Mouse (Mus musculus) bone marrow macrophage, adult 2 months (primary cell): ENCODE results near the gene Smim14. TPM values are rescaled to one million over a fixed set of nuclear protein-coding genes. Genes with fewer than 3 reads are reported as not detected.

Experiments used
- H3K27ac ChIP-seq: 2 replicates; pipeline ENCODE4 v1.5.1; 2012; ENCODE audit warnings: low read depth, low read length; ENCODE audit not compliant: insufficient read depth
- H3K4me1 ChIP-seq: 2 replicates; pipeline ENCODE4 v1.6.1; 2012; ENCODE audit warnings: low read length; ENCODE audit not compliant: control insufficient read depth, insufficient read depth
- H3K4me3 ChIP-seq: 2 replicates; pipeline ENCODE4 v1.5.1; 2012; ENCODE audit warnings: mild to moderate bottlenecking, low read length, moderate library complexity; ENCODE audit not compliant: insufficient read depth
- CTCF ChIP-seq: IDR thresholded peaks from 2 replicates; pipeline ENCODE4 v1.5.1; 2012; ENCODE audit warnings: low read depth, mild to moderate bottlenecking, low read length, moderate library complexity
- POLR2A ChIP-seq: IDR thresholded peaks from 2 replicates; pipeline ENCODE4 v1.6.1; 2012; ENCODE audit warnings: mild to moderate bottlenecking, low read depth, low read length, borderline replicate concordance
- polyA plus RNA-seq: library from polyadenylated mRNA; stranded (reverse); fragments of >200 nt; gene quantifications from 2 replicates; pipeline ENCODE4 v1.2.4, GENCODE M21; 2012; ENCODE audit not compliant: missing spikeins, insufficient read depth, insufficient read length

The Smim14 gene
- polyA plus RNA-seq, 1 experiment, result 232 TPM

DNA sequence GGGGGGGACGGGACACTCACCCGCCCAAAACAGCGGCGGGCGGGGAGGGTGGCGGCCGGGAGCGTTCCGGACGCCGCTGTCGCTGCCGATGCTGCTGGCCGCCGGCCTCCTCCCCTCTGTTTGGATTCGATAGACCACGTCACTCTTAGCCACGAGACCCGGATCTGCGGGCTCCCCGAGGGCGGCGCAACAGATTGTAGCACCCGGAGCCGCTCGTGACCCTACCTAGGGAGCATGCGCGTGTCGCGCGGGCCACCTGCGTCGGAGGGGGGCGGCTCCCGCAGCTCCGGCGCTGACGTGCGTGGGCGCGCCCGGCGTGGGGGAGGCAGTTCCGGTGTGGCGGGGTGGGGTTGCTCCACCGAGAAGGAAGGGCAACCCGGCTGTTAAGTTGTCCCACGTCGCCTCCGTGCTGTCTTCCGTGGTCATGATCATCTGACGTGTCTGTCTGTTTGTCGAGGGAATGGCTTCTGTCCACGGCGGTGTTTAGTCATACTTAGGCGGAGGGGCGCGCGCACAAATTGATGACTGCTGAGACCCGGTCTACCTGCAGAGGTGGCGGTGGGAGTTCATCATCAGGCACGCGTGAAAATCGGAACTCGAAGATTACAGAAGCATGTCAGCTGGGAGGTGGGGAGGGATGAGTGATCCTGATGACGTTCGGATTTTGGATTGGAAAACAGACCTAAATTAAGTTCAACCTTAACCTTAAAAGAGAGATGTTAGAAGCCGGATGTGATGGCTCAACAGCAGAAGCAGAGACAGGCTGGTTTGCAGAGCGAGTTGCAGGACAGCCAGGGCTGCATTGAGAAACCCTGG lies 44.1 kb downstream of the Smim14 start, which contains the start of gene Gm43552:
Gm43552 (minus strand) TSS at position 118 of the 816 bp plus-strand sequence.
- Histone ChIP-seq H3K4me1 (peaks cover 24% of the 10 kb centered on the region), H3K27ac (peak within 1 kb of the TSS; percentile 76), H3K4me3 (peak within 1 kb of the TSS; percentile 97)
- TF ChIP-seq CTCF (no peak), POLR2A (no peak)

DNA sequence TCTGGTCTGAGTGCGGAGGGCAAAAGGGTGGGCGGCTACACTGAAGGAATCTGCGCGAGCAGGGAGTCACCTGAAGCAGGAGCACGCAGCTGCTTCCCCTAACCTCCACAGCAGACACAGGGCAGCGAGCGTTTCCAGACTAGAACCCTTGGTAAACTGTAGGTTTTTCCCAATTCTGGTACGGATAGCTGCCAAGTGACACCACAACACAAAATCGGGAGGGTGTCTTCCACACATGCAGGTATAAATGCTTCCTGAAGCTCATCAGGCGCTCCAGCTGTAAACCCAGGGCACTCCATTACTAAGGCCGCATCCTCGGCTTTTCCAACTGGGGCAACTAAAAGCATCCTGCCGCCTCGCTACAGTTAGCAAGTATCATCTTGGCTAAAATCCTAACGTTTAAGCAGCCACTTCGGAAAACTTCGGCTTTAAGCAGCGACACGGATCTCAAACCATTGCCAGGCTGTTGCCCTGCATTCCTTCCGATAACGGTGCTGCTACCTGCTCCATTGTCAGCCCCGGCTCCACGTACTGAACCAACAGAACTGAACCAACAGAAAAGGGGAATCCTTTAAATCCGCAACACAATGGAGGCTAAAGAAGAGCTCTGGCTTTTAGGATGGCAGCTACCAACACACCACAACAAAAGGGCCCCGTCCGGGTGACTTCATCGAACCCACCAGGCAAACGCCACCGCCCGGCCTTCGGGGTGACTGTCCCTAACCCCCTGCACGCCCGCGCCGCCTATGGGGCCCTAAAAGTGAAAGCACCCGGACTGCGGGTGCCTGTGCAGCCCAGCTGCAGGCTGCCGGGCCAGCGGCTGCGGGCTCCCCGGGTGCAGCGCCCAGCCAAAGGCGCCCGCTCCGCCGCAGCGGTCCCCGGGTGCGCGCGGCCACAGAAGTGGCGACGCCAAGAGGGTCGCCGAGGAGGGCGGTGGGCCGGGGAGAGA lies 44.9 kb downstream of the Smim14 start:
- TF ChIP-seq POLR2A (no peak), CTCF (peak; percentile 6; the same call in 1 of the 2 replicates)
- peak overlapping the region; percentile 97 for H3K4me3 ChIP-seq
- peak overlapping the region; percentile 76 for H3K27ac ChIP-seq
- peaks cover 31% of the 10 kb centered on the region for H3K4me1 ChIP-seq

DNA sequence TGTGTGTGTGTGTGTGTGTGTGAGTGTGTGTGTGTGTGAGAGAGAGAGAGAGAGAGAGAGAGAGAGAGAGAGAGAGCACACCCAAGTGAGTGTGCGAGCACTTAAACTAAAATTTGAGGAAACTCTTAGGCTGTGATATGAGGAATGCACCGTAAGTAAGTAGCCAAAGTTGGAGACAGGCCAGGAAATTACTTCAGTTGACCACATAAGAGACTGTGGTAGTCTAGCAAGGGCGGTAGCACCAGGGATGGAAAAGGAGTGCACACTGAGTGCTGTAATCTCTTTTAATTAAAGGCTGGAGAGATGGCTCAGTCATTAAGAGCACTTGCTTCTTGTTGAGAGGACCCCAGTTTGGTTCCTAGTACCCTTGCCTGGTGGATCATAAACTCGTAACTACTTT lies 47.2 kb downstream of the Smim14 start:
- no peak overlapping the region for H3K27ac ChIP-seq
- TF ChIP-seq POLR2A (no peak), CTCF (no peak)
- H3K4me3 ChIP-seq, result no peak overlapping the region
- H3K4me1 ChIP-seq, result peaks cover 39% of the 10 kb centered on the region

DNA sequence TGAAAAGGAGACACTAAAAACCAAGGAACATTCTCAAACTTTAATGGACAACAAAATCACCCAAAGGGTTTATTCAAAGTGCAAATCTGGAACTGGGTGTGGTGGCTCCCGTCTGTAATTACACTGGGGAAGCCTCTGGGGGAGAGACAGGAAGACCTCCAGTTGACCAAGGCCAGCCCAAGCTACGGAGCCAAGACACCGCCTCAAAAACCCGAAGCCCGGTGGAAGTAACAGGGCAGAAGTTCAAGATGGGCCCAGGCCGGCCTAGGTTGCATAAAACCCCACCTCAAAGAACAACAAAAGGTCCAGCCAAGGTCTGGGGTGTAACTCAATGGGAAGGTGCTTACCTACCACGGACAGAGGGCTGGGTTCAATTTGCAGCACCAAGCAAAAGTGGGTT lies 48.3 kb downstream of the Smim14 start:
- no peak overlapping the region for H3K4me3 ChIP-seq
- peaks cover 47% of the 10 kb centered on the region for H3K4me1 ChIP-seq
- no peak for TF ChIP-seq POLR2A
- no peak for TF ChIP-seq CTCF
- no peak overlapping the region for H3K27ac ChIP-seq

DNA sequence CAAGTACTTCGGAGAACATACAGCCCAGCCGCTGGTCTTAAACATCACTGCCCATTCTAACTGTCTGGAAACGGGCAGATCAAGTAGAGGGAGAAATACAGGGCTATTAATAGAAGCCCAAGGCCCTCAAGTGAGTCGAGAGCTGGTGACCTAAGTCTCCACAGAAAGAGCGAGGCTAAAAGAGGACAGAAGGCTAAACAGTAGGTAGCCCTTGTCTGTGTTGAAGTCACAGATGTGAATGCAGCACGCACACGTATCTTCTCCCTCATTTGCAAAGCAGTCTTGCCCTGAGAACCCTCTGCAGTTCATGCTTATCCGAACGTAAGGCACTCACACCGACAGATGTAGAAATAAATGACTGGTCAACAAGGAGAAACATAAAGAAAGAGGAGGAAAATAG lies 49.6 kb downstream of the Smim14 start:
- Histone ChIP-seq H3K4me3 (no peak overlapping the region), H3K27ac (no peak overlapping the region), H3K4me1 (peaks cover 55% of the 10 kb centered on the region)
- TF ChIP-seq POLR2A (no peak), CTCF (no peak)

DNA sequence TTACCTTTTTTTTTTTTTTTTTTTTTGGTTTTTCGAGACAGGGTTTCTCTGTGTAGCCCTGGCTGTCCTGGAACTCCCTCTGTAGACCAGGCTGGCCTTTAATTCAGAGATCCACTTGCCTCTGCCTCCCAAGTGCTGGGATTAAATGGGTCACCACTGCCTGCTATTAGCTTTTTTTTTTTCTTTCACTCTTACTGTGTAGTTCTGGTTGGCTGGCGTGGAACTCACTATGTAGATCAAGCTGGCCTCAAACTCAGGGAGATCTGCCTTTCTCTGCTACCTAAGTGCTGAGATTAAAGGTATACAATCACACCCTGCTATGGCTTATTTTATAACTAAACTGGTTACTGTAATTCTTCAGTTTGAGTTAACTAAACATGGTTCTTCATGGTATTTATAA lies 50.5 kb downstream of the Smim14 start:
- peaks cover 55% of the 10 kb centered on the region for H3K4me1 ChIP-seq
- no peak for TF ChIP-seq CTCF
- no peak for TF ChIP-seq POLR2A
- H3K4me3 ChIP-seq, result no peak overlapping the region
- H3K27ac ChIP-seq, result peak overlapping the region; percentile 56

DNA sequence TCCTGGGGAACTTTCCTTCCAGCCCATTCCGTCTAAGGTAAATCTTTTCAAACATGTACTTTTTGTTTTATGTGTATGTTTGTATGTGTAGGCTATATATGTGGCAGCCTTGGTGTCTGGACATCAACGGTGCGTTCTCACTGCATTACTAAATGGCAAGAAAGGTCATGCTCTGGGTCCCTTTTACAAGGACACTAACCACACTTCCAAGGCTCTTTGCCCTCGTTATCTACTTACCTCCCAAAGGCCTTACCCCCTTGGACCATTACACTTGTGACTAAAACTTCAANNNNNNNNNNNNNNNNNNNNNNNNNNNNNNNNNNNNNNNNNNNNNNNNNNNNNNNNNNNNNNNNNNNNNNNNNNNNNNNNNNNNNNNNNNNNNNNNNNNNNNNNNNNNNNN lies 54.0 kb downstream of the Smim14 start:
- Histone ChIP-seq H3K4me3 (no peak overlapping the region), H3K4me1 (peaks cover 51% of the 10 kb centered on the region), H3K27ac (no peak overlapping the region)
- TF ChIP-seq CTCF (no peak), POLR2A (no peak)

DNA sequence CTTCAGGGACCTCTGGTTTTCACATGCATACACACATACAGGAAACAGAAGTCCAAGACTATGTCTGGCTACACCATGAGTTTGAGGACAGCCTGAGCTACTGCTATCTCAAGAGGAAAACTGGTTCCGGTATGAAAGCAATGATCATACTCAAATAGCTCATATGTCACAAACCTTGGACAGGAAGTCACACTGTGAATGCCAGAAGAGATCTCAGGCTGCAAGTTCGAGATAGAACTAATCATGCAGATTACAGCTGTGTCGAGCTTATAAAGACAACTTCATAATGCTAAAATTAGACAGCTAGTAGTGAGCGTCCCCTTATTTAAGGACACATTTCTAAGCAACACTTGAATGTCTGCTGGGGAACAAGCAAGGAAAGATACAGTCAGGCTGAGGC lies 56.5 kb downstream of the Smim14 start:
- H3K4me1 ChIP-seq, result peaks cover 48% of the 10 kb centered on the region
- TF ChIP-seq POLR2A, result no peak
- H3K27ac ChIP-seq, result no peak overlapping the region
- no peak overlapping the region for H3K4me3 ChIP-seq

DNA sequence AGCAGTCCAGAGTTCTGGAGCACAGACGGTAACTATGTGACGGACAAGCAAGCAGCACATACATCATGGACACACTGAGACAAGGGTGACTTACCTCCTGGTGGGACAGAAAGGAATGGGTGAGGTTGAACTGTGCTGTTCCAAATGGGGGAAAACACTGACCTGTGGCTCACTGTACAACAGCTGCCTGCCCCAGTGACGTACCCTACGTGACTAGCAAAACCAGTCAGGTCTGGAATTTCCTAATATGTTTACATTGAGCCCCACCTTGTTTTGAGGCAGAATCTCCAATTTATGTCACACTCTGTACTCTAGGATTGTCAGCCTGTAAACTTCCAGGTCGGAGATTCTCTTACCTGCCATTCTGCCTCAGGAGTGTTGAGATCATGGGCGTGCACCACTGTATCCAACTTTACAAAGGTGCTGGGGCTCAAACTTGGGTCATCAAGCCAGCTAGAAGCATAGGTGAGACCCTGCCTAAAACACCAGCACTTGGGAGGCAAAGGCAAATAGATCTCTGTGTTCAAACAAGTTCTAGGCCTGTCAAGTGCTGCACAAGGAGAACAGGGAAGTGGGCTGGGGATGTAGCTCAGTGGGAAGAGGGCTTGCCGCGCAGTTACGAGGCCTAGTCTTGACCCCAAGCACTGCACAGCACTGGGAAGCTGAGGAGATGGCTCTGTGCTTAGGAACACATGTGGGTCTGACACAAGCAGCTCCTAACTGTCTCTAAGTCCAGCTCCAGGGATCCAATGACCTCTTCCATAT lies 57.1 kb downstream of the Smim14 start:
- Histone ChIP-seq H3K4me1 (peaks cover 47% of the 10 kb centered on the region), H3K4me3 (no peak overlapping the region), H3K27ac (no peak overlapping the region)
- TF ChIP-seq CTCF, result no peak
- no peak for TF ChIP-seq POLR2A
